Mouse (Mus musculus) heart, adult 2 months (tissue): ENCODE results near the gene Il21r. TPM values are rescaled to one million over a fixed set of nuclear protein-coding genes. Genes with fewer than 3 reads are reported as not detected.

Experiments
- DNase-seq, 2 experiments: peaks; one replicate each; pipeline ENCODE4 v3.0.0; 2021
- H3K27ac ChIP-seq: fragments of 200-600 bp; 2 replicates; pipeline ENCODE4 v1.8.1; 2022
- H3K27me3 ChIP-seq: fragments of 200-500 bp; 2 replicates; pipeline ENCODE4 v1.6.1; 2012; ENCODE audit warnings: mild to moderate bottlenecking, low read length, inconsistent platforms, mixed read lengths; ENCODE audit not compliant: control insufficient read depth, insufficient read depth
- H3K36me3 ChIP-seq: fragments of 200-500 bp; 2 replicates; pipeline ENCODE4 v1.6.1; 2012; ENCODE audit warnings: low read length, inconsistent platforms; ENCODE audit not compliant: control insufficient read depth, insufficient read depth
- H3K4me1 ChIP-seq: fragments of 200-500 bp; 2 replicates; pipeline ENCODE4 v1.6.1; 2011; ENCODE audit warnings: low read length; ENCODE audit not compliant: control insufficient read depth, insufficient read depth
- H3K4me3 ChIP-seq: fragments of 200-600 bp; 2 replicates; pipeline ENCODE4 v1.8.1; 2022
- H3K79me2 ChIP-seq: fragments of 200-500 bp; replicated peaks from 2 replicates; pipeline ENCODE4 v1.6.1; 2012; ENCODE audit warnings: mild to moderate bottlenecking, inconsistent platforms, low read length, moderate library complexity, mixed read lengths; ENCODE audit not compliant: control insufficient read depth, insufficient read depth
- H3K9ac ChIP-seq: fragments of 200-500 bp; 2 replicates; pipeline ENCODE4 v1.6.1; 2012; ENCODE audit warnings: low read depth, mild to moderate bottlenecking, control low read depth, inconsistent platforms, low read length, mixed read lengths
- CTCF ChIP-seq: fragments of 200-600 bp; IDR thresholded peaks from 2 replicates; pipeline ENCODE4 v1.8.1; 2022; ENCODE audit warnings: antibody characterized with exemption, mild to moderate bottlenecking, moderate library complexity
- EP300 ChIP-seq: fragments of 200-500 bp; IDR thresholded peaks from 2 replicates; pipeline ENCODE4 v1.6.1; 2011; ENCODE audit warnings: low read depth, low read length, control low read depth; ENCODE audit not compliant: insufficient read depth
- POLR2A ChIP-seq: fragments of 200-500 bp; IDR thresholded peaks from 2 replicates; pipeline ENCODE4 v1.6.1; 2011; ENCODE audit warnings: mild to moderate bottlenecking, low read depth, low read length, control low read depth; ENCODE audit not compliant: insufficient read depth
- WGBS: fragments of 180-500 bp; shearing (Covaris S2); methylation state at CpG from one replicate; pipeline ENCODE4 v1.1.7; 2018; 5-methylcytosine and 5-hydroxymethylcytosine counted together
- intact Hi-C: fragments of 180-260 bp; cut with DNase I; formaldehyde crosslinking; loops from one replicate; pipeline ENCODE4 v1.15.1; 2025
- polyA plus RNA-seq: library from polyadenylated mRNA; depleted of rRNA; stranded (reverse); fragments of >200 nt; gene quantifications from 2 replicates; pipeline ENCODE4 v1.2.3, GENCODE M21; 2012
- total RNA-seq, 2 experiments: library from RNA; stranded (reverse); gene quantifications; 2 replicates each; pipeline ENCODE4 v1.2.3; 2021

Gene Il21r
- total and polyA plus RNA-seq, 3 experiments: 0.48 to 2.3 (median 0.60) TPM

- WGBS: 86% methylated on average over 16 of the region's 16 CpGs
- H3K4me3 ChIP-seq: no peak overlapping the region
Measured at GRCm38 (mm10) chr7:125575738-125576540, 27.3 kb upstream of the Il21r start.

GRCm38 (mm10) chr7:125576982-125577381 lies 26.2 kb upstream of the Il21r start:
- intact Hi-C loops: no loop called here
- H3K4me3 ChIP-seq: no peak overlapping the region
- H3K79me2 ChIP-seq: no peaks in the 10 kb centered on the region
- 28% methylated on average over 7 of the region's 7 CpGs for WGBS
- H3K4me1 ChIP-seq: peaks cover 8% of the 10 kb centered on the region
- TF ChIP-seq EP300: no peak
- TF ChIP-seq CTCF: no peak
- no peak for TF ChIP-seq POLR2A
- DNase-seq: peak; percentile 71 to 83
- H3K36me3 ChIP-seq: no peaks in the 10 kb centered on the region
- 0 out of 2 replicates have a peak overlapping the region, but pooled peaks have one; percentile 7 for H3K9ac ChIP-seq
- no peaks in the 10 kb centered on the region for H3K27me3 ChIP-seq
- peak overlapping the region; percentile 63 for H3K27ac ChIP-seq

More at GRCm38 (mm10) chr7:125575738-125576540, 27.3 kb upstream of the Il21r start:
- Histone ChIP-seq H3K9ac (no peak overlapping the region), H3K27me3 (no peaks in the 10 kb centered on the region), H3K79me2 (no peaks in the 10 kb centered on the region), H3K4me1 (peaks cover 8% of the 10 kb centered on the region), H3K36me3 (no peaks in the 10 kb centered on the region), H3K27ac (no peak overlapping the region; the same call in 1 of the 2 replicates)
- no peak for DNase-seq
- intact Hi-C loops: no loop called here
- no peak for TF ChIP-seq POLR2A
- TF ChIP-seq CTCF: no peak
- TF ChIP-seq EP300: no peak

- intact Hi-C loops: loop anchor here (2.0 kb wide), 1 partner anchor 15 kb away; no protein-coding TSS in a partner anchor
- Histone ChIP-seq H3K27ac (peak overlapping the region; percentile 63), H3K4me1 (peaks cover 8% of the 10 kb centered on the region), H3K27me3 (no peaks in the 10 kb centered on the region), H3K4me3 (no peak overlapping the region), H3K9ac (no peak overlapping the region), H3K36me3 (no peaks in the 10 kb centered on the region), H3K79me2 (no peaks in the 10 kb centered on the region)
- DNase-seq: peak in 1 of 2 experiments; percentile 67
- WGBS: 65% methylated on average over 11 of the region's 11 CpGs
- TF ChIP-seq CTCF (peak; percentile 25), EP300 (no peak)
Measured at GRCm38 (mm10) chr7:125577486-125578088, 25.6 kb upstream of the Il21r start.

GRCm38 (mm10) chr7:125578106-125578505 lies 25.1 kb upstream of the Il21r start:
- TF ChIP-seq POLR2A (no peak), CTCF (no peak), EP300 (no peak)
- Histone ChIP-seq H3K27ac (peak overlapping the region; percentile 63; the same call in 1 of the 2 replicates), H3K36me3 (no peaks in the 10 kb centered on the region), H3K9ac (no peak overlapping the region), H3K4me3 (no peak overlapping the region), H3K4me1 (peaks cover 8% of the 10 kb centered on the region), H3K79me2 (no peaks in the 10 kb centered on the region), H3K27me3 (no peaks in the 10 kb centered on the region)
- intact Hi-C loops: loop anchor here (2.0 kb wide), 1 partner anchor 15 kb away; no protein-coding TSS in a partner anchor
- WGBS: 92% methylated on average over 3 of the region's 3 CpGs
- no peak for DNase-seq

- Histone ChIP-seq H3K4me3 (no peak overlapping the region), H3K36me3 (no peaks in the 10 kb centered on the region), H3K27me3 (no peaks in the 10 kb centered on the region), H3K4me1 (peaks cover 8% of the 10 kb centered on the region), H3K79me2 (no peaks in the 10 kb centered on the region), H3K9ac (no peak overlapping the region; the same call in 1 of the 2 replicates), H3K27ac (peak overlapping the region; percentile 82; the same call in 1 of the 2 replicates)
- 65% methylated on average over 9 of the region's 9 CpGs for WGBS
- no peak for DNase-seq
- intact Hi-C loops: loop anchor here (2.0 to 5.0 kb wide), 2 partner anchors 17 to 58 kb away; no protein-coding TSS in a partner anchor
- TF ChIP-seq CTCF (no peak), EP300 (no peak), POLR2A (no peak)
Measured at GRCm38 (mm10) chr7:125579545-125580219, 23.5 kb upstream of the Il21r start.
